Mouse (Mus musculus) heart, embryonic 10.5 days (tissue): ENCODE data around the gene Enoph1. TPM values are rescaled to one million over a fixed set of nuclear protein-coding genes. Genes with fewer than 3 reads are reported as not detected.
A peak's percentile ranks its signal among the peaks of the same experiment; 100 is the strongest.

ENCODE experiments used
- DNase-seq: peaks from one replicate; pipeline ENCODE4 v3.0.0-alpha.2; 2017; ENCODE audit warnings: low spot score
- H3K27ac ChIP-seq: fragments of 300-500 bp; sonication (generic); 2 replicates; pipeline ENCODE4 v1.5.1; 2016; ENCODE audit warnings: mild to moderate bottlenecking
- H3K27me3 ChIP-seq: fragments of 300-500 bp; sonication (generic); 2 replicates; pipeline ENCODE4 v1.6.1; 2016; ENCODE audit warnings: mild to moderate bottlenecking; ENCODE audit not compliant: poor library complexity, insufficient read depth, severe bottlenecking
- H3K36me3 ChIP-seq: fragments of 300-500 bp; sonication (generic); 2 replicates; pipeline ENCODE4 v1.6.1; 2016; ENCODE audit warnings: mild to moderate bottlenecking, moderate library complexity
- H3K4me1 ChIP-seq: fragments of 300-500 bp; sonication (generic); 2 replicates; pipeline ENCODE4 v1.6.1; 2016; ENCODE audit warnings: mild to moderate bottlenecking
- H3K4me3 ChIP-seq: fragments of 300-500 bp; sonication (generic); 2 replicates; pipeline ENCODE4 v1.5.1; 2016; ENCODE audit warnings: mild to moderate bottlenecking, moderate library complexity
- H3K9me3 ChIP-seq: fragments of 300-500 bp; sonication (generic); 2 replicates; pipeline ENCODE4 v1.6.1; 2016; ENCODE audit warnings: mild to moderate bottlenecking, moderate library complexity
- WGBS: fragments of 180-500 bp; shearing (Covaris S2); methylation state at CpG from one replicate; pipeline ENCODE4 v1.1.7; 2016; 5-methylcytosine and 5-hydroxymethylcytosine counted together
- polyA plus RNA-seq: library from polyadenylated mRNA; unstranded; fragments of >200 nt; fragmentation: Nextera tagmentation; extraction: Ambion mirVana; gene quantifications from 2 replicates; pipeline ENCODE4 v1.2.1, GENCODE M21; 2016

Gene Enoph1
- polyA plus RNA-seq, 1 experiment from 2014 or later: 46.5 TPM

DNA sequence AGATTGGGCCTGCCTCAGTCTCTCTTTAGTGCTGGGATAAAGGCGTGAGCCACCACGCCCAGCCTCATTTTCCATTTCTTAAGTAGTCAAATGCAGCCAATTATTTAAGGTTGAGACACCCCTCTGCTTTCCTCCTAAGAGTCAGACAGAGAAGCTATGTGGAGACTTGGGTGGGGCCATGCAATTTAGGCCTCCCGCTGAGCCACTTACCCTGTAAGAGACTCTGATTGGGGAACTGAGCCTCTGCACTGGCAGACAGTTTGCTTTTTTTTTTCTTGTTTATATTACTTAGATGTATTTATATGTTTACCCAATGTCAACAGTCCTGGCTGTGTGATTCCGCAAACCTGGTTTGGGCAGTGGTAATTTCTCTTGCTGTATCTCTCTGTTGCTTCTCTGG, 4.2 kb downstream of the Enoph1 start:
- H3K36me3 ChIP-seq: peaks cover 12% of the 10 kb centered on the region; the same call in 1 of the 2 replicates
- no peak overlapping the region for H3K4me3 ChIP-seq
- WGBS: 77% methylated on average over 4 of the region's 4 CpGs
- no peaks in the 10 kb centered on the region for H3K9me3 ChIP-seq
- no peak for DNase-seq
- H3K4me1 ChIP-seq: peaks cover 36% of the 10 kb centered on the region
- H3K27ac ChIP-seq: no peak overlapping the region
- no peaks in the 10 kb centered on the region for H3K27me3 ChIP-seq

DNA sequence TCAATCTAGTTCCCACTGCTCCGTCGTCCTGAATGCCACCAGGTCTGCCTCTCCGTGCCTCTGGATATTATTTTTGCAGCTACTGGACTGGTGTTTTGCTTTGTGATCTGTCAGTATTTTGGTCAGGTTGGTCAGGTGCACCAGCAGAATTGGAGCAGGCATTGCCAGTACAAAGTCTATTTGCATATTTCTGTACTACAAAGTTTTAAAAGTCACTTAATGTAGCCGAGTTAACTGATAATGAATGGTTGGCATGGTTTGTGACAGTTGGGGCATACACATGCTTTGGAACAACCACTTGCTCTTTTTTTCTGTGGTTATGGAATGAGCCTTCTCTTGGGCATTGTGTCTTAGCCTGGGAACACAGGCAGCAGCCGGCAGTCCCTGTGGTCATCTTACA, 4.8 kb downstream of the Enoph1 start:
- Histone ChIP-seq H3K27me3 (no peaks in the 10 kb centered on the region), H3K4me3 (no peak overlapping the region), H3K4me1 (peaks cover 36% of the 10 kb centered on the region), H3K27ac (no peak overlapping the region), H3K36me3 (peaks cover 15% of the 10 kb centered on the region; the same call in 1 of the 2 replicates), H3K9me3 (no peaks in the 10 kb centered on the region)
- 80% methylated on average over 5 of the region's 5 CpGs for WGBS
- DNase-seq: no peak

DNA sequence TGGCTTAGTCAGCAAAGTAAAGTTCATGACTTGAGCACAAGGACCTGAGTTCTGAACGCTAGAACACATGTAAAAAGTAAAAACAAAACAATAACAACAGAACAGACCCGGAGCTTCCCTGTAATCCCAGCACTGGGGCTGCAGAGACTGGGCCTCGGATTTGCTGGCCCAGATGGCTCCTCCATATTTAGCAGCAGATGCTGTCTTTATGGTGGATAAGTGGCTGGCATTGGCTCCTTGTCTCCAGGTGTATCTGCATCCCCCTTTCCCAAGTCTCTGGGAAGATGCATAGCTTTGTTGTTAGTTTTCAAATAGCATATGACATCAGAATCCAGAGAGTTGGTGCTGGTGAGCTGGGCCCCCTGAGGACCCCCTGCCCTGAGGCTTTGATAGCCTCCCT, 6.3 kb downstream of the Enoph1 start:
- peaks cover 28% of the 10 kb centered on the region; the same call in 1 of the 2 replicates for H3K36me3 ChIP-seq
- H3K4me3 ChIP-seq: no peak overlapping the region
- H3K27me3 ChIP-seq: no peaks in the 10 kb centered on the region
- no peak for DNase-seq
- peaks cover 31% of the 10 kb centered on the region for H3K4me1 ChIP-seq
- H3K9me3 ChIP-seq: no peaks in the 10 kb centered on the region
- H3K27ac ChIP-seq: no peak overlapping the region
- 70% methylated on average over 3 of the region's 3 CpGs for WGBS

DNA sequence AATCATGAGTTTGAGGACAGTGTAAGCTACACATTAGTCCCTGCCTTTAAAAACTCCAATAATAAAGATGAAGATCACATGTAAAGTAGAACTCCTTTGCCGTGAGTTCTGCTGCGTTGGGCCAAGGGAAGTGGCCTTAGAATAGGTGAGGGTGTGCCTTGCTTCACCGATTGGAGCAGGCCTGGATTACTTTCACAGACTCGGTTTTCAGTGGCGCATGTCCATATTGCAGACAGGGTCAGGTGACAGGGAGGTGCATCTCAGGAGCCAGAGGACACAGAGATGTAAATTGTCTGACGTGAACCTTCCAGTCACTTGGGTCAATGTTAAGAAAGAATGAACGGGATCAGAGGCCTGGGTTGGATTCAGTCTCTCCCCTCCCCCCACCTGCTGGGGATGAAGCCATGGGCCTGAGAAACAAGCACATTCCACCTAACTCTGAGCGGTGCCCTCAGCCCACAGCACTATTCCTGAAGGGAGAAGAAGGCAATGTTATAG, 7.4 kb downstream of the Enoph1 start:
- Histone ChIP-seq H3K9me3 (no peaks in the 10 kb centered on the region), H3K4me1 (peaks cover 28% of the 10 kb centered on the region), H3K27me3 (no peaks in the 10 kb centered on the region), H3K27ac (no peak overlapping the region), H3K4me3 (no peak overlapping the region), H3K36me3 (peaks cover 33% of the 10 kb centered on the region)
- DNase-seq: no peak
- WGBS: 70% methylated on average over 8 of the region's 8 CpGs

DNA sequence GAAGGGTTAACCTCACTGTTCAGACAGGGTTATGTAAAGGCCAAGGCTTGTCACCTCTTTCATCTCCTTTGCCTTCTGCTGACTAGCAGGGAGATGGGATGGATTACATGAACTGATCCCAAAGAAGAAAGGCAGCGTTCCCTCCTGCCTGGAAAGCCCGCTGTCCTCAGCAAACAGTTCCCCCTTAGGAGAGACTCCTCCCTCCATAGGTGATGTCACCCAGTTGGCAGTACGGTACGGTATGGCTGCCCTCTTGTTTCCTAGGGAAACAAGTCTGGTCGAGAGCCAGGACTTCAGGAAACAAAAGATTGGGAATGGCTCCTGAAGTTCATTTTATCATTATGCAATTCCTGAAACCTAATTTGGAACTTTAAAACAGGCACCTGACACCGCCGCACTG, 8.1 kb downstream of the Enoph1 start:
- no peaks in the 10 kb centered on the region for H3K27me3 ChIP-seq
- H3K36me3 ChIP-seq: peaks cover 35% of the 10 kb centered on the region
- no peak overlapping the region for H3K27ac ChIP-seq
- H3K9me3 ChIP-seq: no peaks in the 10 kb centered on the region
- peaks cover 31% of the 10 kb centered on the region for H3K4me1 ChIP-seq
- H3K4me3 ChIP-seq: no peak overlapping the region
- 64% methylated on average over 7 of the region's 7 CpGs for WGBS
- no peak for DNase-seq

DNA sequence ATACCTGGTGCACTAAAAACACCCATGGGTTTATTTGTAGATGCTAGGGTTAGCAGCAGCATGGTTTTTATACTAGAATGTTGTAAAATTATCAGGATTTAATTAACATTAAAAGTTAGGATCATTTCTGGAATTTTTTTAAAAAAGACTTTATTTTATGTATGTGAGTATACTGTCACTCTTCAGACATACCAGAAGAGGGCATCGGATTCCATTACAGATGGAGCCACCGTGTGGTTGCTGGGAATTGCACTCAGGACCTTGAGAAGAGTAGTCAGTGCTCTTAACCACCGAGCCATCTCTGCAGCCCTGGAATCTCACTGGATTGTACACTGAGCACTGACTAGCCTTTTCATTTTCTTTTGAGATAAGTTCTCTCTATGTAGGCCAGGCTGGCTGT, 10.1 kb downstream of the Enoph1 start:
- H3K9me3 ChIP-seq: no peaks in the 10 kb centered on the region
- no peak overlapping the region for H3K4me3 ChIP-seq
- H3K27me3 ChIP-seq: no peaks in the 10 kb centered on the region
- 84% methylated on average over 3 of the region's 3 CpGs for WGBS
- H3K4me1 ChIP-seq: peaks cover 37% of the 10 kb centered on the region
- no peak for DNase-seq
- H3K36me3 ChIP-seq: peaks cover 34% of the 10 kb centered on the region
- H3K27ac ChIP-seq: no peak overlapping the region

DNA sequence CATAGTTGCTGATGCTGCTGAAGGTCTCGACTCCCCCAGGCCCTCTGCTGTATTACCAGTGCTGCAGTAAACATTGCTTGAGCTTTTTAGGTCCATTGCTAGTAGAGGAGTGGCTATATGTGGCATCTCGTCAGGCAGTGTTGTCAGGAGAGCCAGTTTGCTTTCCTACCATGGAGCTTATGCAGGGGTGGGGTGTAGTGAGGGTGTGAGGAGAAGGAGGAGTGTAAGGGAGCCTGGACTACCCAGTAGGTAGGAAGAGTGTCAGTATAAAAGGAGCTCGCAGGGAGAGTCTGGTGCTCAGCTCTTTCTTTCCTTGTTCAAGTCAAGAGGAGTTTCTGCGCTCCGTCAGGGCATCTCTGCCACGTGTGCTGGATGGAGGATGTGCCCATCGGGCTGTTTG, 12.9 kb downstream of the Enoph1 start:
- H3K4me1 ChIP-seq: peaks cover 31% of the 10 kb centered on the region
- WGBS: 88% methylated on average over 7 of the region's 7 CpGs

DNA sequence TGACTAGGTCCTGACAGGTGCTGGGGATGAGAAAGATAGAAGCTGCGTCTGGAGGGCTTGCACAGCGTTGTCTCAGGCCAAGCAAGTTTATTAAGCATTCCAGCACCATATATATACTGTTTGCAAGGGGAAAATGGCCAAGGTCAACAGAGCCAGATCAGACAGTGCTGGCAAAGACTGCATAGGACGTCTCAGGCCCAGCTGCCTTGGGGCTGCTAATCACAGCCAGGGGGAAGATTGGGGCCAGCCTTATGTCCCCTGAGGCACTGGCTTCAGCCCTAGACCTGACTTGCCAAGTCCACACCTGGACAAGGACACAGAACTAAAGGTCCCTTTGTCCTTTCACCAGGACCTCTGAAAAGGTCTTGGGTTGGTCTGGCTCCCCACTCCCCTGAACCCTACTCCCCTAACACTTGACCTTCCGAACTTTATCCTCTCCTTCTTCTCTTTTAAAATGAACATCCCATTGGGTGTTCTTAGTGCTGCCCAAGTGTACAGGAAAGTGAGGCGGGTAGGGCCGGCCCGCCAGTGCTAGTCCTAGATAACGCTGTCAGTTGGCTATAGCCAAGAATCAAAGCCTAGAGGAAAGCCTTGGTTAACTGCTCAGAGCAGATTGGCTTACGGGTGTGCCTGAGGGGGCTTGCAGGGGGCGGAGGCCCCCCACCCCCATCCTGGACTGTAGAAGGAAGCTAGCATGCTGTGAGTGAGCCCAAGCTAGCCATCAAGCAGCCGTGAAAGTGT, 15.2 kb downstream of the Enoph1 start:
- no peak for DNase-seq
- H3K36me3 ChIP-seq: peaks cover 40% of the 10 kb centered on the region
- no peaks in the 10 kb centered on the region for H3K27me3 ChIP-seq
- no peak overlapping the region; the same call in 1 of the 2 replicates for H3K4me3 ChIP-seq
- H3K4me1 ChIP-seq: peaks cover 27% of the 10 kb centered on the region
- H3K27ac ChIP-seq: peak overlapping the region; percentile 59
- WGBS: 64% methylated on average over 11 of the region's 11 CpGs
- no peaks in the 10 kb centered on the region for H3K9me3 ChIP-seq

More for the DNA sequence above, 12.9 kb downstream of the Enoph1 start:
- DNase-seq: no peak
- Histone ChIP-seq H3K27ac (no peak overlapping the region), H3K9me3 (no peaks in the 10 kb centered on the region), H3K36me3 (peaks cover 34% of the 10 kb centered on the region), H3K4me3 (no peak overlapping the region), H3K27me3 (no peaks in the 10 kb centered on the region)

DNA sequence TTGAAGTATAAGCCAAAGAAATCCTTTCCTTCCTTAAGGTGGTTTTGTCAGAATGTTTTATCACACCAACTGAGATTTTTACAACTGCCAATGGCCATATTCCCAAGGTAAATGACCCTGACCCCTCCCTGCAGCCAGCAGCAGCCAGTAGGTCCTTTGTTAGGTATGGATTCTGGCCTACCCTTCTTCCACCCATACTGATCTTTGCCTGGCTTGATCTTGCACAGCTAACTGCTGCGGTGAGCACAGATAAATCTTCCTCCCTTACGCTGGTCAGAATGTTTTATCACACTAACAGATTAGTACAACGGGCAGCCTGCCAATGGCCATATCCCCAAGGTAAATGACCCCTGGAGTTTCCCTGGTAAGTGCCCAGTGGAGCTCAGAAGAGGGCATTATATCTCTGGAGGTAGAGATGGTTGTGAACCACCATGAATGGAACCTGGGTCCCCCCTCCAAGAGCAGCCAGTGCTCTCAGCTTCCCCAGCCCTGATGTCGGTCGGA, 16.1 kb downstream of the Enoph1 start:
- Histone ChIP-seq H3K9me3 (no peaks in the 10 kb centered on the region), H3K36me3 (peaks cover 40% of the 10 kb centered on the region), H3K27me3 (no peaks in the 10 kb centered on the region), H3K4me3 (no peak overlapping the region), H3K4me1 (peaks cover 27% of the 10 kb centered on the region), H3K27ac (no peak overlapping the region)
- DNase-seq: no peak
- 66% methylated on average over 5 of the region's 5 CpGs for WGBS

DNA sequence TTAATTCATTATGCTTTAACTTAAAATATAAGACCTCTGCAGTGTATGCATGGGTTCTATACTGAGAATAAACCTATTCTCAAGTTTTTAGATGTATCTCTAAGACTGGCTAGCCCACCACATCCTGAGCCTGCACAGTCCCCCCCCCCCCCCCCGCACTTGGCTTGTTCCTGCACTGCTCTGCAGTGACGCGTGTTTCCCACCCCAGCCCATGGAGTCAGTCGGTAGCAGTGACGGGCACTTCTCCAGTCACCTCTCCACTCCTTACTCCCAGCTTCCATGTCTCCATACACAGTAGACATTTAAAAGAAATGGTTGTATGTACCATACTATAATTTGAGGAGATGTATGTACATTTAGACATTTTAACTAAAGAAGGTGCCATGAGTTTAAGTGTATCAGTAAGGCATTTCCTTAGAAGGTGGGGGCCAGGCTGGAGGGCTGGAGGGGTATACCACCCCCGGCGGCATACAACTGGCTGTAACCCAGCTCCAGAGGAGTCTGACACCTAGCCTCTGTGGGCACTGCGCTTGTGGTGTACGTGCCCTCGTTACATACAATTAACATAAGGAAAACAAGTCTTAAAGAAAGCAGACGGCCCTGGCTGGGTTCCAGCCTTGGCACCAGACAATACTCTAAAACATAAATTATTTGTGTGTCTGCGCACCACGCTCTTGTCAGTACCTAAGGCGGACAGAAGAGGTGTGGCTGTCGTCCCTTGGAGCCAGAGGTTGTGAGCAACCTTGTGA, 17.9 kb downstream of the Enoph1 start:
- WGBS: 86% methylated on average over 14 of the region's 15 CpGs
- H3K9me3 ChIP-seq: no peaks in the 10 kb centered on the region

DNA sequence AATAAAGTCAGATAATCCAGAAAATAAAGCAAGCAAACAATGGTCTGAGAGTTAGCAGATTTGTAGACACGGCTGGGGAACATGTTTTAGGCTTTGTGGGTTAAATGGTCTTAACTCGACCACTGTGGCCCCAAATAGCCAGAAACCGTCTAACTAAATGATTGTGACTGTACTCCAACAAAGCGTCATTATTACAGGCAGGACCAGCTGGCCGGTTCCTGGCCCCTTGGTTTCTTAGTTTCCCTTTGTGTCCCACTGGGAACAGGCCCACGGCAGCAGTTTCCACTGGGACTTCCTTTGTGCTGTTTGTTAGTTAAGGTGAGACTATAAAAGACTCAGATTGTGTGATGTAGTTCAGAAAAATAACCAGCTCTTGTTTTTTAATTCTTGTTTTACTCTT, 18.9 kb downstream of the Enoph1 start:
- Histone ChIP-seq H3K27ac (no peak overlapping the region), H3K27me3 (no peaks in the 10 kb centered on the region), H3K4me3 (no peak overlapping the region), H3K4me1 (peaks cover 21% of the 10 kb centered on the region), H3K36me3 (peaks cover 46% of the 10 kb centered on the region), H3K9me3 (no peaks in the 10 kb centered on the region)
- no peak for DNase-seq
- 73% methylated on average over 6 of the region's 6 CpGs for WGBS

More for the DNA sequence above, 17.9 kb downstream of the Enoph1 start:
- no peak for DNase-seq
- no peak overlapping the region for H3K27ac ChIP-seq
- H3K36me3 ChIP-seq: peaks cover 44% of the 10 kb centered on the region
- no peaks in the 10 kb centered on the region for H3K27me3 ChIP-seq
- H3K4me1 ChIP-seq: peaks cover 26% of the 10 kb centered on the region
- H3K4me3 ChIP-seq: no peak overlapping the region

DNA sequence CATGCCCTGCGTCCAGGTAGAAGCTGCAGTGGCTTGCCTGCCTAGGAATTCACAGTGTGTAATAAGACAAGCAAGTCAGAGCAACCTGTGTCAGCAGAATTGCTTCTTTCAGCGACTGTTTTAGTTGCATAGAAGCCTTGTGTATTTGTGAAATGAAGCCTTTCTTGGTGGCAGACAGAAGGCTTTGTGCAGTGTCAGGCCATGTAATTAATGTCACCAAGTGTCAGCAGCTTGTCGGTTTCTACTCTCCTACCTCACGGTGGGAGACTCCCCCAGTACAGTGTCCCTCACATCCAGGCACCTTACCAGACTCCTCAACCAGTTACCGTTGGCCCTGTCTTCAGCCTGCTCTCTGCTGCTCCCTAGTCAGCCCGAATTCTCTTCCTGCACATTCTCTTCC, 19.5 kb downstream of the Enoph1 start:
- H3K36me3 ChIP-seq: peaks cover 52% of the 10 kb centered on the region
- H3K27me3 ChIP-seq: no peaks in the 10 kb centered on the region
- H3K27ac ChIP-seq: no peak overlapping the region
- 80% methylated on average over 6 of the region's 6 CpGs for WGBS
- no peak for DNase-seq
- H3K4me1 ChIP-seq: peaks cover 18% of the 10 kb centered on the region
- H3K4me3 ChIP-seq: no peak overlapping the region
- no peaks in the 10 kb centered on the region for H3K9me3 ChIP-seq

DNA sequence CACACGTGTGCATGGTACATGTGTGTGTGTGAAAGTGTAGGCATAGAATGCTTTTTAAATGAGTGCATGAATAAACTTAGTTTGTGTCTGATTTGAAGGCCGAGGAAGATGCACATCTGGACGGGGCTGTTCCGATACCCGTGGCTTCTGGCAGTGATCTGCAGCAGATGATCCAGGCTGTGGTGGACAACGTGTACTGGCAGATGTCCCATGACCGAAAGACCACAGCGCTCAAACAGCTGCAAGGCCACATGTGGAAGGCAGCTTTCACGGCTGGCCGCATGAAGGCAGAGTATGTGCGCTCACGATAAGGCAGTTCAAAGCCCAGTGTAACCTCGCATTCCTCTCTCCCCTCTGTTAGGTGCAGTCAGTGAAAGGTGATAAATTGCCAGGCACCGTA, 21.1 kb downstream of the Enoph1 start:
- no peak for DNase-seq
- Histone ChIP-seq H3K9me3 (no peaks in the 10 kb centered on the region), H3K4me1 (peaks cover 2% of the 10 kb centered on the region; the same call in 1 of the 2 replicates), H3K27me3 (no peaks in the 10 kb centered on the region), H3K36me3 (peaks cover 66% of the 10 kb centered on the region), H3K27ac (no peak overlapping the region), H3K4me3 (no peak overlapping the region)
- 95% methylated on average over 14 of the region's 14 CpGs for WGBS
